Mouse (Mus musculus) cortical plate, adult 2 months (tissue): ENCODE measurements around the gene Gria1.

Source experiments
- CTCF ChIP-seq: fragments of 200-500 bp; IDR thresholded peaks from 2 replicates; pipeline ENCODE4 v1.5.1; 2011; ENCODE audit warnings: mild to moderate bottlenecking, control low read depth, low read length; ENCODE audit not compliant: insufficient read depth; ENCODE audit errors: extremely low read depth
- POLR2A ChIP-seq: fragments of 200-500 bp; IDR thresholded peaks from 2 replicates; pipeline ENCODE4 v1.6.1; 2011; ENCODE audit warnings: mild to moderate bottlenecking, low read length, control low read depth; ENCODE audit not compliant: insufficient read depth; ENCODE audit errors: extremely low read depth

DNA sequence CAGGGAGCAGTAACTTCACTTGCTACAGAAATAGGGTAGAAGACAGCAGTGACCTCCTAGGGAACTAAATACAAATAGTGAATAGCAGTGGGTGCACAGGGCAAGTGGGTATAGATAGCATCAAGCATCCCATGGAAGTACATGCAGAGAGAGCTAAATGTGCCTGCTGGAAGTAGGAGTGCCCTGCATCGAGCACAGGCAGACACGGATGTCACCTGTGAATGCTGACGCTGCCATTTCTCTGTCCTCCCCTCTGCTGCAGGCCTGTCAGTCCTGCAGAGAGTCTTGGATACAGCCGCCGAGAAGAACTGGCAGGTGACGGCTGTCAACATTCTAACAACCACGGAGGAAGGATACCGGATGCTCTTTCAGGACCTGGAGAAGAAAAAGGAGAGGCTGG lies 178.2 kb downstream of the Gria1 start:
- TF ChIP-seq CTCF (no peak), POLR2A (no peak)
